Mouse (Mus musculus) bone marrow, adult 2 months (tissue): Measurements from ENCODE around the gene Mpv17. TPM values are rescaled to one million over a fixed set of nuclear protein-coding genes. Genes with fewer than 3 reads are reported as not detected.

Experiments used
- H3K27ac ChIP-seq: fragments of 200-500 bp; 2 replicates; pipeline ENCODE4 v1.5.1; 2012; ENCODE audit warnings: low read depth, mild to moderate bottlenecking, control low read depth, inconsistent platforms, low read length; ENCODE audit not compliant: control insufficient read depth, poor library complexity, insufficient read depth
- H3K4me1 ChIP-seq: fragments of 200-500 bp; 2 replicates; pipeline ENCODE4 v1.6.1; 2011; ENCODE audit warnings: low read length; ENCODE audit not compliant: control insufficient read depth, insufficient read depth
- H3K4me3 ChIP-seq: fragments of 200-500 bp; replicated peaks from 2 replicates; pipeline ENCODE3; 2011; ENCODE audit warnings: mild to moderate bottlenecking, low read depth, low read length, control low read depth; ENCODE audit not compliant: control insufficient read depth
- CTCF ChIP-seq: fragments of 200-500 bp; IDR thresholded peaks from 2 replicates; pipeline ENCODE4 v1.5.1; 2011; ENCODE audit warnings: low read length, control low read depth; ENCODE audit not compliant: control insufficient read depth, insufficient read depth
- POLR2A ChIP-seq: fragments of 200-500 bp; IDR thresholded peaks from 2 replicates; pipeline ENCODE4 v1.6.1; 2011; ENCODE audit warnings: low read depth, mild to moderate bottlenecking, control low read depth, low read length, borderline replicate concordance; ENCODE audit not compliant: control insufficient read depth
- WGBS: fragments of 180-500 bp; shearing (Covaris S2); methylation state at CpG from one replicate; pipeline ENCODE4 v1.1.7; 2018; 5-methylcytosine and 5-hydroxymethylcytosine counted together
- polyA plus RNA-seq: library from polyadenylated mRNA; stranded (reverse); fragments of >200 nt; gene quantifications from 2 replicates; pipeline ENCODE4 v1.2.4, GENCODE M21; 2011; ENCODE audit warnings: low replicate concordance; ENCODE audit not compliant: missing spikeins, insufficient read depth, insufficient read length

Gene Mpv17
- polyA plus RNA-seq: 5.3 and 14.4 TPM in 2 replicates

DNA sequence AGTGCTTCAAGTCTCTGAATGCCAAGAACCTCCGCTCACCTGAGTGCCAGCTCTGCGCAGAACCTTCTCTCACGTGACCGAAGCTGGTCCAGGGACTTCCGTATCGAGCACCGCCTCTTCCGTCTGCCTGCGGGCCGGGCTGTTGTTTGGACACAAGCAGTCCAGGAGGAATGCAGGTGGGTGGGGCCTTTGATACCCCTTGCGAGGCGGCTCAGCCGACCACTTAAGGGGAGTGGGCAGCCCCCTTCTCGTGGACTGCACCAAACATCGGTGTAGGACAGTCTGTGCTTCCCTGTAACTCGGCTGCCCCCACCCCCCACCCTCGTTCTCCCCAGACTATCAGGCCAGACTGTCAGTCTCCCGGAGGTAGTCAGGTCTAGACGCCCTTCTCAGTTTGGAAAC is at the start of gene Mpv17:
Gene Mpv17, minus strand, starts transcription at position 100 of the 402 bp plus-strand sequence.
- Histone ChIP-seq H3K4me1 (peaks cover 2% of the 10 kb centered on the region), H3K4me3 (peak within 1 kb of the TSS; percentile 85), H3K27ac (peak within 1 kb of the TSS; percentile 45; the same call in 1 of the 2 replicates)
- WGBS: 0% methylated on average over 19 of the region's 19 CpGs
- peak; percentile 78 for TF ChIP-seq POLR2A
- TF ChIP-seq CTCF: no peak

- no peak for TF ChIP-seq CTCF
- no peak for TF ChIP-seq POLR2A
- no peak overlapping the region for H3K27ac ChIP-seq
- 86% methylated on average over 7 of the region's 7 CpGs for WGBS
These were observed 48.9 kb upstream of the Mpv17 start for GRCm38 (mm10) chr5:31202933-31203332.

GRCm38 (mm10) chr5:31201742-31202590 is 47.9 kb upstream of the Mpv17 start, which contains the start of gene Zfp513:
TSS of gene Zfp513 (minus strand) at chr5:31202303.
- no peaks in the 10 kb centered on the region for H3K4me1 ChIP-seq
- under 1% methylated on average over 53 of the region's 53 CpGs for WGBS
- peak within 1 kb of the TSS; percentile 72 for H3K4me3 ChIP-seq
- TF ChIP-seq POLR2A: peak; percentile 82
- no peak for TF ChIP-seq CTCF
- H3K27ac ChIP-seq: peak within 1 kb of the TSS; percentile 73

More at GRCm38 (mm10) chr5:31202933-31203332, 48.9 kb upstream of the Mpv17 start:
- Histone ChIP-seq H3K4me3 (no peak overlapping the region), H3K4me1 (no peaks in the 10 kb centered on the region)

DNA sequence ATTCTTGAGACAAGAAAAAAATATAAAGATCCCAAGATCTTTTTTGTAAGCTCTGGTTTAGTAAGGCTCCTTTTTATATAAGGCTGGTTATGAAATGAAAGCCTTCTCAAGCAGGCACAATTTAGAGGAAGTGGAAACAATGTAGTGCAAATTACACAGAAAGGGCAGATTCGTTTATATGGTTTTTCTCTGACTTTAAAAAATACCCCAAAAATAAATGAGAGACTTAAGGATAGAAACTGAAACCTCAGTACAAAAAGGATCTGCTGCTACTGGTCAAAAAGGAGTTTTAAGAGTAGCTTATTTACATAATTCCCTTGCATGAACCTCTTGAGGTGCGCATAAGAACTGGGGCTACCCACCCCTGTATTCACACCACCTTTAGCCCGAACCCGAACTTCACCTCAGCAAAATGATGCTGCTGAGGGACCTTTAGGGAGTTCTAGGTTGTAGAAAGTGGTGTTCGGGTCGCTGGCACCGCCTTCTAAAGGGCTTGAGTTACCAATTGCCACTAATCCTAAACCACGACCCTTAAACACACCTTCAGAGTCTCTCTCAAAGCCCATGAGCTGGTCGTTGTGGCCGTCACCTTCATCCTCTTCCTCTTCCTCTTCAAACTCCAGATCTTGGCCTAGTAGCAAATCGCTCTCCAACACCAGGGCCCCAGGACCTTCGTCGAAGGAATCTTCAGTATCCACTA is 47.1 kb upstream of the Mpv17 start:
- H3K4me3 ChIP-seq: peak overlapping the region; percentile 72
- no peaks in the 10 kb centered on the region for H3K4me1 ChIP-seq
- 7% methylated on average over 13 of the region's 13 CpGs for WGBS
- TF ChIP-seq CTCF: no peak
- TF ChIP-seq POLR2A: no peak
- peak overlapping the region; percentile 56 for H3K27ac ChIP-seq

DNA sequence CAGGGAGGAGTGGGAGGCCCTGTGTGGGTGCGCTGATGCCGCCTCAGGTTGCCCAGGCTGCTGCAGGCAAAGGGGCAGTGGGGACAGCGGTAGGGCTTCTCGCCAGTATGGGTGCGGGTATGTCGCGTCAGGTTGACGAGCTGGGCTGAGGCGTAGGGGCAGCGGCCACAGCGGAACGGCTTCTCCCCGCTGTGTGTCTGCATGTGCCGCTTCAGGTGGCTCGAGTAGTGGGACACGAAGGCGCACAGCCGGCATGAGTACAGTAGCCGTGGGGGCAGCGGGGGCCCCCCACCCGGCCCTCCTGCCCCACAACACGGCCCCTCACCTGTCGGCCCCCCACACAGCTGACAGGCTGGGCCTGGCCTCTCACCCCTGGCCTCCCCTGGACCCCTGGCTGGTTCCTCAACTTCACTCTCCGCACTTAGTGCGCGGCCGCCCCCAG is 46.3 kb upstream of the Mpv17 start:
- H3K27ac ChIP-seq: no peak overlapping the region
- TF ChIP-seq POLR2A (peak; percentile 54; the same call in 1 of the 2 replicates), CTCF (no peak)
- WGBS: 90% methylated on average over 27 of the region's 27 CpGs
- H3K4me3 ChIP-seq: no peak overlapping the region
- H3K4me1 ChIP-seq: no peaks in the 10 kb centered on the region

DNA sequence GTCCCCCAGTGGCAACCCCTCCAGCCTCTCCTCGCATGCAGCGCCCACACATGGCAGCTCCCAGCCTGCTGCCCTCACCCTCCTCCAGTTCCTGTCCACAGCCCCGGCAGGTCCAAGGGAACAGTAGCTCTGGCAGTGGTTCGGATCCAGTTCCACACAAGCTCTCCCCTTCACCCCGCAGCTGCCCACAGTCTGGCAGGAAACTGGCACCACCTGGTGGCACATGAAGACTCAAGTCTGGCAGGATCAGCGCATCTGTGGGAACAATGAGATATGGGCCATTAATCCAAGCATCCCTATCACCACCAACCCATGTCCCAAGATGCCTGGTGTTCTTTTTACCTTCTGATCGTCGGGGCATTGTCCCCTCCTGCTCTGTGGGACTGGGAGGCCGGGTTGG is 45.8 kb upstream of the Mpv17 start:
- no peak for TF ChIP-seq POLR2A
- TF ChIP-seq CTCF: no peak
- no peak overlapping the region for H3K4me3 ChIP-seq
- no peak overlapping the region for H3K27ac ChIP-seq
- WGBS: 78% methylated on average over 9 of the region's 9 CpGs
- no peaks in the 10 kb centered on the region for H3K4me1 ChIP-seq

- Histone ChIP-seq H3K4me1 (no peaks in the 10 kb centered on the region), H3K4me3 (no peak overlapping the region), H3K27ac (no peak overlapping the region)
- TF ChIP-seq POLR2A: no peak; the same call in 1 of the 2 replicates
- TF ChIP-seq CTCF: no peak
- WGBS: 91% methylated on average over 19 of the region's 19 CpGs
These were observed 45.4 kb upstream of the Mpv17 start for GRCm38 (mm10) chr5:31199321-31199892.

DNA sequence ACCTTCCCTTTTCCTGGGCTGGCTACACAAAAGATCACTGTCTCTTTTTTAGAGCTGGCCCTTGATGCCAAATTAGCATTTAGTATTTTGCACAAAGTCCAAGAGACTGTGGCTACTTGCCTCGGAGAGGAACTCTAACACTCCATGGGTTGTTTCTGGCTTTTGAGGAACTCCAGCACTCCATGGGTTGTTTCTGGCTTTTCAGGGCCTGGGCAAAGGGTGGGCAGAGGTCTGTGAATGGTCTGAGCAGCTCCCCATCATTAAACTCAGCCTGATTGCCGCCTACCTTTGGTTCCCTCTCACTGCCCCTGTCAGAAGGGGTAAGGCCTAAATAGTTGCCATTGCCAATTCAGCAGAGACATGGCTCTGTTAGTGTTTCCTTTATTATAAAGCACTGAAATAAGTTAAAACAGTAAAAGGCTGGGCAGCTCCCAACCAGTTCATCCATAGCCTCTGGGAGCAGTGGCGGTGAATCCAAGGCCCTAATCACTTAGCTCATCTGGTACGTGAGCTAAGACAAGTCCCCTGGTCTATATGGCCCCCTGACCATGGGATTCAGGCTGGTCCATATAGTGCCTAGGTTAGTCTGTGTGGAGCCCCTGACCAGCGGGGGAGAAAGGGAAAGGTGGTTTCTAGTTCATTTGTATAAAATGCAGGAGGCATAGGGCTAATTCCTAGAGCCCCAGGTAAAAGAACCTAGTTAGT is 44.7 kb upstream of the Mpv17 start:
- Histone ChIP-seq H3K4me1 (no peaks in the 10 kb centered on the region), H3K27ac (no peak overlapping the region), H3K4me3 (no peak overlapping the region)
- 79% methylated on average over 5 of the region's 5 CpGs for WGBS
- TF ChIP-seq POLR2A (no peak), CTCF (no peak)
